Mouse (Mus musculus): Measurements from ENCODE around the gene Speer1. TPM values are rescaled to one million over a fixed set of nuclear protein-coding genes. Genes with fewer than 3 reads are reported as not detected.
"Not testable (repeated sequence)": the region's sequence is repeated elsewhere in the genome, so short reads cannot be mapped to it uniquely, and the experiment has no call there.

Speer1 gene
- not detected for polyA plus RNA-seq (2012; fragmentation: generic; extraction: Trizol)
- long read RNA-seq, experiment 1: 0 reads
- long read RNA-seq, experiment 2: 0 reads

GRCm38 (mm10) chr5:11341216-11341615 lies at the start of gene Speer1:
Gene Speer1, plus strand, starts transcription at chr5:11341516.
- H3ac ChIP-seq (ENCODE audit: control insufficient read depth, insufficient read length, low read depth): not testable (repeated sequence)

More at GRCm38 (mm10) chr5:11341216-11341615, at the start of gene Speer1:
- not testable (repeated sequence) for H3K79me2 ChIP-seq (ENCODE audit: control insufficient read depth, insufficient read depth); H3K79me3 ChIP-seq (ENCODE audit: low read depth); H3K4me3 ChIP-seq (ENCODE audit: insufficient read depth, poor library complexity, severe bottlenecking); H3K27me3 ChIP-seq (ENCODE audit: control insufficient read depth, insufficient read depth, insufficient read length); H3K36me3 ChIP-seq (ENCODE audit: control insufficient read depth, insufficient read depth)

Other genes with a start within 250 kb of the Speer1 start
- gene Gm8879, start 213.9 kb upstream of the Speer1 start, polyA plus RNA-seq (2012; fragmentation: generic; extraction: Trizol): not detected
- gene Gm5861, start 158.4 kb upstream of the Speer1 start, polyA plus RNA-seq (2012; fragmentation: generic; extraction: Trizol): not detected
- gene Gm8890, start 85.5 kb upstream of the Speer1 start, polyA plus RNA-seq (2012; fragmentation: generic; extraction: Trizol): not detected
- gene Gm8897, start 74.9 kb downstream of the Speer1 start, polyA plus RNA-seq (2012; fragmentation: generic; extraction: Trizol): not detected
- gene Gm8906, start 161.2 kb downstream of the Speer1 start, polyA plus RNA-seq (2012; fragmentation: generic; extraction: Trizol): not detected